Mouse (Mus musculus) megakaryocyte, embryonic 14.5 days (primary cell): ENCODE data around the gene Sema4a.

Experiments used
- FLI1 ChIP-seq: IDR thresholded peaks from 2 replicates; pipeline ENCODE4 v1.6.1; 2012; ENCODE audit warnings: low read length, inconsistent platforms, mixed read lengths
- GATA1 ChIP-seq: IDR thresholded peaks from 3 replicates; pipeline ENCODE4 v1.6.1; 2012; ENCODE audit warnings: mixed read lengths, low read length, inconsistent platforms, borderline replicate concordance

DNA sequence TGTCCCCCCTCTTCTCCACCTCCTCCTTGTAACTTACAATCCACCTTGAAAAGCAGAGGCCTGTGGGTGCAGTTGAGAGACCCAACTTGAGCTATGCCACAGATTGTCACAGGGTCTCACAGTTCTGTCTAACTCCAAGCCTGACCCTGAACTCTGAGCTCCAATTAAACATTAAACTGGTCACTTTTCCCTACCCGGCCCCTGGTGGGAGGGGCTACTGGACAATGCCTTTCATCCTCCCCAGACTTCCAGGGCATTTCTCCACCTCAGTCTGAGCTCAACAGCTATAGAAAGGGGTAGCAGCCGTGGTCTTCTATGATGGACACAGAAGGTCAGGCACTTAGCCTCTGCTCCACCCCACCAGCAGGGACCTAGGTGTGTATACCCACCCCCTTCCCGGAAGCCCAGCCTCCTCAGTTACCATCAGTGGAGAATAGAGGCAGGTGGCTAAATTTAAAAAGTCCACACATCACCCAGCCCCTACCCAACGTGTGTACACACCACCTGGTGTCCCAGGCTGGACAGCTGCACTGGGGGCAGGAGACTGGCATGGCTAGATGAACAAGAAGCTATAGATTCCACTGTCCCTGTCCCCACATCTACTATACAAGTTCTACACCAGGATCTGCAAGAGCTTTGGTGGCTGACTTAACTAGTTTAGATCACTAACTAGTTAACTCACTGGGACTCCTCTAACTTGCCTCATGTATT, 39.8 kb upstream of the Sema4a start:
- TF ChIP-seq GATA1 (no peak), FLI1 (no peak)
